In genomic region chr6:125491393-125491792, GRCm38 (mm10) we compare ENCODE assay signal across 9 mouse cellular contexts. TPM values are rescaled to one million over a fixed set of nuclear protein-coding genes. Genes with fewer than 3 reads are reported as not detected.
DNase-seq lines count a peak whose midpoint lies in the region; ATAC-seq and TF ChIP-seq lines count a peak whose summit lies in the region.
"Had no signal": no experiment of that assay in that cellular context is flagged by ENCODE, and none has a peak within 500 bp of the region (broad histone marks: within the 10 kb centered on the region; RNA-seq: fewer than 3 reads in every experiment).

No protein-coding gene starts in this region.

- TF ChIP-seq CTCF in stomach, postnatal 0 days (IDR thresholded peaks at IDR 0.05; ENCODE audit: low read depth), result no peak

- H3K36me3 ChIP-seq in hindbrain, embryonic 16.5 days (ENCODE audit: control insufficient read depth, insufficient read depth, low read length), result no peaks in the 10 kb centered on the region
- H3K36me3 ChIP-seq in hindbrain, embryonic 11.5 days (ENCODE audit: control insufficient read depth, insufficient read depth, low read length), result no peaks in the 10 kb centered on the region
- peaks cover 65% of the 10 kb centered on the region for H3K36me3 ChIP-seq in megakaryocyte, embryonic 14.5 days (replicated peaks; ENCODE audit: low read length)
- H3K36me3 ChIP-seq in intestine, embryonic 14.5 days (ENCODE audit: control insufficient read depth, insufficient read depth, low read length), result no peaks in the 10 kb centered on the region
- no peaks in the 10 kb centered on the region for H3K36me3 ChIP-seq in stomach, postnatal 0 days (ENCODE audit: control insufficient read depth, insufficient read depth, low read length)
- no peaks in the 10 kb centered on the region for H3K36me3 ChIP-seq in forebrain, embryonic 16.5 days (ENCODE audit: control insufficient read depth, insufficient read depth)
- H3K36me3 ChIP-seq: G1E; hindbrain, embryonic 10.5 days had no signal

- H3K9ac ChIP-seq in hindbrain, embryonic 16.5 days (ENCODE audit: low read depth, low read length), result no peak overlapping the region
- H3K9ac ChIP-seq in hindbrain, embryonic 11.5 days (ENCODE audit: low read depth, low read length), result no peak overlapping the region
- H3K9ac ChIP-seq in intestine, embryonic 14.5 days (ENCODE audit: low read length), result no peak overlapping the region
- H3K9ac ChIP-seq in stomach, postnatal 0 days (ENCODE audit: low read length), result no peak overlapping the region
- no peak overlapping the region for H3K9ac ChIP-seq in forebrain, embryonic 16.5 days (replicated peaks; ENCODE audit: low read depth, low read length)

- peak overlapping the region; percentile 96 for H3K4me2 ChIP-seq in hindbrain, embryonic 16.5 days (ENCODE audit: low read length)
- H3K4me2 ChIP-seq in hindbrain, embryonic 11.5 days (replicated peaks; ENCODE audit: low read depth, low read length), result no peak overlapping the region
- peak overlapping the region; percentile 2; the same call in 1 of the 2 replicates for H3K4me2 ChIP-seq in intestine, embryonic 14.5 days (ENCODE audit: low read length)
- H3K4me2 ChIP-seq in stomach, postnatal 0 days (replicated peaks; ENCODE audit: low read depth), result peak overlapping the region; percentile 77
- no peak overlapping the region for H3K4me2 ChIP-seq in forebrain, embryonic 16.5 days (ENCODE audit: low read length)

- 87% methylated on average over 10 of the region's 10 CpGs for WGBS in hindbrain, embryonic 16.5 days
- 85% methylated on average over 10 of the region's 10 CpGs for WGBS in hindbrain, embryonic 11.5 days
- WGBS in intestine, embryonic 14.5 days, result 76% methylated on average over 10 of the region's 10 CpGs
- 65% methylated on average over 10 of the region's 10 CpGs for WGBS in stomach, postnatal 0 days
- 91% methylated on average over 10 of the region's 10 CpGs for WGBS in forebrain, embryonic 16.5 days

- no peak overlapping the region for H3K4me3 ChIP-seq in hindbrain, embryonic 16.5 days (ENCODE audit: low read length)
- no peak overlapping the region for H3K4me3 ChIP-seq in hindbrain, embryonic 11.5 days (ENCODE audit: low read depth, low read length)
- peak overlapping the region; percentile 99 for H3K4me3 ChIP-seq in megakaryocyte, embryonic 14.5 days (replicated peaks)
- H3K4me3 ChIP-seq in intestine, embryonic 14.5 days (ENCODE audit: low read depth, low read length), result no peak overlapping the region
- peak overlapping the region; percentile 6; the same call in 1 of the 2 replicates for H3K4me3 ChIP-seq in stomach, postnatal 0 days (ENCODE audit: low read depth, low read length)
- H3K4me3 ChIP-seq in forebrain, embryonic 16.5 days (replicated peaks; ENCODE audit: low read length), result no peak overlapping the region
- H3K4me3 ChIP-seq: hindbrain, embryonic 10.5 days had no signal

- no peak for DNase-seq in hindbrain, embryonic 11.5 days (ENCODE audit: low spot score)
- no peak for DNase-seq in intestine, embryonic 14.5 days (ENCODE audit: low spot score)
- peak; percentile 38 for DNase-seq in stomach, postnatal 0 days (ENCODE audit: low spot score)

- H3K27me3 ChIP-seq in hindbrain, embryonic 16.5 days (replicated peaks; ENCODE audit: control insufficient read depth, insufficient read depth, low read length), result peaks cover 2% of the 10 kb centered on the region
- H3K27me3 ChIP-seq in hindbrain, embryonic 11.5 days (ENCODE audit: control insufficient read depth, insufficient read depth, low read length), result peaks cover 13% of the 10 kb centered on the region
- H3K27me3 ChIP-seq in megakaryocyte, embryonic 14.5 days (replicated peaks), result no peaks in the 10 kb centered on the region
- peaks cover 13% of the 10 kb centered on the region; the same call in 1 of the 2 replicates for H3K27me3 ChIP-seq in intestine, embryonic 14.5 days (replicated peaks; ENCODE audit: control insufficient read depth, insufficient read depth, low read length)
- no peaks in the 10 kb centered on the region for H3K27me3 ChIP-seq in stomach, postnatal 0 days (ENCODE audit: control insufficient read depth, insufficient read depth, low read length)
- H3K27me3 ChIP-seq in forebrain, embryonic 16.5 days (replicated peaks; ENCODE audit: control insufficient read depth, insufficient read depth, low read length), result 0 out of 2 replicates have a peak, but pooled peaks cover 4% of the 10 kb centered on the region

- no peaks in the 10 kb centered on the region for H3K9me3 ChIP-seq in hindbrain, embryonic 16.5 days (ENCODE audit: control insufficient read depth, low read length)
- no peaks in the 10 kb centered on the region for H3K9me3 ChIP-seq in hindbrain, embryonic 11.5 days (ENCODE audit: control insufficient read depth, low read length)
- no peaks in the 10 kb centered on the region for H3K9me3 ChIP-seq in megakaryocyte, embryonic 14.5 days
- H3K9me3 ChIP-seq in intestine, embryonic 14.5 days (ENCODE audit: control insufficient read depth, low read length), result no peaks in the 10 kb centered on the region
- no peaks in the 10 kb centered on the region for H3K9me3 ChIP-seq in stomach, postnatal 0 days (ENCODE audit: control insufficient read depth, low read length)
- no peaks in the 10 kb centered on the region for H3K9me3 ChIP-seq in forebrain, embryonic 16.5 days (ENCODE audit: control insufficient read depth, low read length)
- H3K9me3 ChIP-seq: hindbrain, embryonic 10.5 days had no signal

- no peak for ATAC-seq in hindbrain, embryonic 16.5 days
- no peak for ATAC-seq in hindbrain, embryonic 11.5 days (ENCODE audit: low FRiP score)
- no peak for ATAC-seq in megakaryocyte, adult 5-6 weeks (ENCODE audit: poor library complexity, severe bottlenecking)
- ATAC-seq in intestine, embryonic 14.5 days (replicated peaks; ENCODE audit: low FRiP score, low TSS enrichment, low read depth), result no peak
- peak; percentile 25 for ATAC-seq in stomach, postnatal 0 days (ENCODE audit: low FRiP score, low TSS enrichment)
- no peak for ATAC-seq in forebrain, embryonic 16.5 days

- no peak for TF ChIP-seq EP300 in stomach, postnatal 0 days (optimal IDR thresholded peaks at IDR 0.05)

- peaks cover 5% of the 10 kb centered on the region for H3K4me1 ChIP-seq in hindbrain, embryonic 16.5 days (ENCODE audit: control insufficient read depth, insufficient read depth, low read depth, low read length)
- peaks cover 5% of the 10 kb centered on the region for H3K4me1 ChIP-seq in hindbrain, embryonic 11.5 days (replicated peaks; ENCODE audit: control insufficient read depth, insufficient read depth, low read length)
- peaks cover 87% of the 10 kb centered on the region for H3K4me1 ChIP-seq in megakaryocyte, embryonic 14.5 days
- H3K4me1 ChIP-seq in intestine, embryonic 14.5 days (replicated peaks; ENCODE audit: control insufficient read depth, insufficient read depth, low read length), result peaks cover 7% of the 10 kb centered on the region
- peaks cover 4% of the 10 kb centered on the region; the same call in 1 of the 2 replicates for H3K4me1 ChIP-seq in stomach, postnatal 0 days (replicated peaks; ENCODE audit: control insufficient read depth, insufficient read depth)
- peaks cover 9% of the 10 kb centered on the region for H3K4me1 ChIP-seq in forebrain, embryonic 16.5 days (replicated peaks; ENCODE audit: control insufficient read depth, insufficient read depth, low read length)

- no peak overlapping the region; the same call in 1 of the 2 replicates for H3K27ac ChIP-seq in hindbrain, embryonic 16.5 days (ENCODE audit: low read depth, low read length)
- H3K27ac ChIP-seq in hindbrain, embryonic 11.5 days (ENCODE audit: low read depth, low read length), result no peak overlapping the region
- no peak overlapping the region for H3K27ac ChIP-seq in intestine, embryonic 14.5 days (ENCODE audit: low read depth)
- H3K27ac ChIP-seq in stomach, postnatal 0 days (replicated peaks), result peak overlapping the region; percentile 53; the same call in 1 of the 2 replicates
- no peak overlapping the region for H3K27ac ChIP-seq in forebrain, embryonic 16.5 days (ENCODE audit: low read length)
- H3K27ac ChIP-seq: hindbrain, embryonic 10.5 days had no signal

RNA-seq across cellular contexts. Expression of gene Cd9, which starts 3.2 kb away (rescaled TPM):
- polyA plus RNA-seq in hindbrain, embryonic 16.5 days (2015; fragmentation: Nextera tagmentation; extraction: Ambion mirVana), result 127 and 137 TPM in 2 replicates
- polyA plus RNA-seq in hindbrain, embryonic 11.5 days (2014; fragmentation: Nextera tagmentation; extraction: Ambion mirVana), result 42.6 and 45.9 TPM in 2 replicates
- polyA plus RNA-seq in megakaryocyte, embryonic 14.5 days (2012; ENCODE audit: insufficient read depth, low replicate concordance), result 24.2 and 52.6 TPM in 2 replicates
- 100 and 106 TPM in 2 replicates for total RNA-seq in megakaryocyte, adult 5-6 weeks (2015)
- total RNA-seq in megakaryocyte, adult 5-6 weeks (2017), result 65.5 and 74.0 TPM in 2 replicates
- 162 and 185 TPM in 2 replicates for polyA plus RNA-seq in intestine, embryonic 14.5 days (2014; fragmentation: Nextera tagmentation; extraction: Ambion mirVana)
- polyA plus RNA-seq in stomach, postnatal 0 days (2015; fragmentation: Nextera tagmentation; extraction: Ambion mirVana), result 487 and 500 TPM in 2 replicates
- 78.4 and 101 TPM in 2 replicates for polyA plus RNA-seq in forebrain, embryonic 16.5 days (2015; fragmentation: Nextera tagmentation; extraction: Ambion mirVana)
- total RNA-seq: G1E had no signal
- polyA plus RNA-seq: G1E had no signal

RNA-seq across cellular contexts. Expression of gene Vwf, which starts 55.2 kb away (rescaled TPM):
- polyA plus RNA-seq in hindbrain, embryonic 16.5 days (2015; fragmentation: Nextera tagmentation; extraction: Ambion mirVana), result 9.7 and 12.9 TPM in 2 replicates
- polyA plus RNA-seq in hindbrain, embryonic 11.5 days (2014; fragmentation: Nextera tagmentation; extraction: Ambion mirVana), result 10.3 and 10.7 TPM in 2 replicates
- 331 and 373 TPM in 2 replicates for polyA plus RNA-seq in megakaryocyte, embryonic 14.5 days (2012; ENCODE audit: insufficient read depth, low replicate concordance)
- total RNA-seq in megakaryocyte, adult 5-6 weeks (2015), result 0.18 and 1.6 TPM in 2 replicates
- total RNA-seq in megakaryocyte, adult 5-6 weeks (2017), result 0.26 and 0.49 TPM in 2 replicates
- polyA plus RNA-seq in intestine, embryonic 14.5 days (2014; fragmentation: Nextera tagmentation; extraction: Ambion mirVana), result 10.3 and 14.1 TPM in 2 replicates
- polyA plus RNA-seq in stomach, postnatal 0 days (2015; fragmentation: Nextera tagmentation; extraction: Ambion mirVana), result 7.8 and 9.5 TPM in 2 replicates
- polyA plus RNA-seq in forebrain, embryonic 16.5 days (2015; fragmentation: Nextera tagmentation; extraction: Ambion mirVana), result 6.3 and 9.8 TPM in 2 replicates

Comparison
In these comparisons a context has a peak if more than half of its experiments do, and no peak if none do; other contexts are left out.
1. H3K4me2 ChIP-seq: peak in hindbrain, embryonic 16.5 days (single experiment), intestine, embryonic 14.5 days (single experiment) and stomach, postnatal 0 days (single experiment); none in hindbrain, embryonic 11.5 days (single experiment) and forebrain, embryonic 16.5 days (single experiment).
2. H3K4me3 ChIP-seq: peak in megakaryocyte, embryonic 14.5 days (single experiment) and stomach, postnatal 0 days (single experiment); none in hindbrain, embryonic 16.5 days (single experiment), hindbrain, embryonic 11.5 days (single experiment), intestine, embryonic 14.5 days (single experiment) and forebrain, embryonic 16.5 days (single experiment).
3. RNA of gene Vwf, which starts 55.2 kb away (polyA plus RNA-seq): 331 to 373 TPM in megakaryocyte, embryonic 14.5 days; 10.3 to 14.1 TPM in intestine, embryonic 14.5 days, 9.7 to 12.9 TPM in hindbrain, embryonic 16.5 days, 10.3 to 10.7 TPM in hindbrain, embryonic 11.5 days, 7.8 to 9.5 TPM in stomach, postnatal 0 days and 6.3 to 9.8 TPM in forebrain, embryonic 16.5 days; every median in the first group is over 10 times any median in the second.